Mouse (Mus musculus): ENCODE results near the gene Hist1h2bj.
"Not testable (repeated sequence)": the region's sequence is repeated elsewhere in the genome, so short reads cannot be mapped to it uniquely, and the experiment has no call there.

The Hist1h2bj gene

GRCm38 (mm10) chr13:22040464-22041141, 2.4 kb upstream of the Hist1h2bj start:
- DNase-seq: no peak

- peak; percentile 98 for DNase-seq
Observed at GRCm38 (mm10) chr13:22041142-22041536, 1.9 kb upstream of the Hist1h2bj start, which contains the start of gene Hist1h4i. TSS of gene Hist1h4i (minus strand) at chr13:22041362.

GRCm38 (mm10) chr13:22041651-22042567, 1.1 kb upstream of the Hist1h2bj start:
- DNase-seq: peak; percentile 56

GRCm38 (mm10) chr13:22043503-22044431, 753 bp downstream of the Hist1h2bj start:
- peak; percentile 76 for DNase-seq

GRCm38 (mm10) chr13:22044432-22045155, 1.6 kb downstream of the Hist1h2bj start:
- peak; percentile 40 for DNase-seq

GRCm38 (mm10) chr13:22045311-22045710, 2.3 kb downstream of the Hist1h2bj start:
- peak; percentile 10 for DNase-seq

GRCm38 (mm10) chr13:22049041-22049440, 6.0 kb downstream of the Hist1h2bj start:
- DNase-seq: peak; percentile 1

- DNase-seq: peak; percentile 23
Observed at GRCm38 (mm10) chr13:22049737-22050440, 6.9 kb downstream of the Hist1h2bj start.

- DNase-seq: peak; percentile 73
Observed at GRCm38 (mm10) chr13:22050591-22051522, 7.8 kb downstream of the Hist1h2bj start.

GRCm38 (mm10) chr13:22051523-22051859, 8.5 kb downstream of the Hist1h2bj start:
- DNase-seq: no peak

- DNase-seq: no peak
Observed at GRCm38 (mm10) chr13:22053754-22054153, 10.7 kb downstream of the Hist1h2bj start.

GRCm38 (mm10) chr13:22061422-22061821, 18.4 kb downstream of the Hist1h2bj start:
- no peak for DNase-seq

GRCm38 (mm10) chr13:22063468-22063867, 20.5 kb downstream of the Hist1h2bj start:
- no peak for DNase-seq

GRCm38 (mm10) chr13:22084140-22084539, 41.1 kb downstream of the Hist1h2bj start, which contains the start of gene Vmn1r188:
TSS of gene Vmn1r188 (plus strand) at chr13:22084440.
- DNase-seq: not testable (repeated sequence)

Measured in cerebellum, adult 9-10 months (tissue).